8 mouse cellular contexts compared by ENCODE assay signal in genomic region chr3:127183998-127184753, GRCm38 (mm10).
DNase-seq lines count a peak whose midpoint lies in the region; ATAC-seq and TF ChIP-seq lines count a peak whose summit lies in the region.

No protein-coding gene starts in this region.

- no peaks in the 10 kb centered on the region for H3K79me2 ChIP-seq in MEL (ENCODE audit: control insufficient read depth, insufficient read depth, low read length, poor library complexity)

- no peak for TF ChIP-seq POLR2A in MEL (IDR thresholded peaks at IDR 0.05; ENCODE audit: control insufficient read depth in 1 of 2, insufficient read depth in 1 of 2, low read depth in 1 of 2, low read length in 2 of 2, poor library complexity in 1 of 2)

- H3K36me3 ChIP-seq in kidney, embryonic 14.5 days (ENCODE audit: control insufficient read depth, insufficient read depth, low read length): no peaks in the 10 kb centered on the region
- H3K36me3 ChIP-seq in MEL (ENCODE audit: control insufficient read depth in 1 of 2, insufficient read depth in 2 of 2, low read length in 2 of 2): peaks cover 0 to 3% of the 10 kb centered on the region in 2 experiments; a peak in 1 of 4 replicates
- H3K36me3 ChIP-seq in hindbrain, postnatal 0 days (ENCODE audit: insufficient read depth, low read length): no peaks in the 10 kb centered on the region

- H3K27ac ChIP-seq in kidney, embryonic 14.5 days (ENCODE audit: low read depth, low read length): no peak overlapping the region
- H3K27ac ChIP-seq in MEL (ENCODE audit: control insufficient read depth, low read depth, low read length): no peak overlapping the region
- peak overlapping the region; percentile 20 for H3K27ac ChIP-seq in hindbrain, postnatal 0 days

- TF ChIP-seq RAD21 in MEL (IDR thresholded peaks at IDR 0.05; ENCODE audit: low read depth, low read length): peak; percentile 71

- no peak overlapping the region for H3K9ac ChIP-seq in kidney, embryonic 14.5 days (ENCODE audit: low read depth, low read length)
- H3K9ac ChIP-seq in MEL (ENCODE audit: control insufficient read depth, low read depth, low read length, poor library complexity, severe bottlenecking): no peak overlapping the region
- no peak overlapping the region for H3K9ac ChIP-seq in hindbrain, postnatal 0 days (replicated peaks; ENCODE audit: low read length)

- H3K4me3 ChIP-seq in kidney, embryonic 14.5 days (ENCODE audit: low read length): no peak overlapping the region
- H3K4me3 ChIP-seq in MEL (ENCODE audit: control insufficient read depth in 1 of 2, insufficient read depth in 1 of 2, low read depth in 2 of 2, low read length in 2 of 2): no peak overlapping the region
- H3K4me3 ChIP-seq in hindbrain, postnatal 0 days (ENCODE audit: low read length): no peak overlapping the region

- 13% methylated on average over 5 of the region's 5 CpGs for WGBS in kidney, embryonic 14.5 days
- WGBS in hindbrain, postnatal 0 days: 15% methylated on average over 5 of the region's 5 CpGs

- H3K27me3 ChIP-seq in kidney, embryonic 14.5 days (ENCODE audit: control insufficient read depth, insufficient read depth, low read length): no peaks in the 10 kb centered on the region
- H3K27me3 ChIP-seq in MEL (ENCODE audit: control insufficient read depth in 1 of 2, insufficient read depth in 2 of 2, low read length in 2 of 2): no peaks in the 10 kb centered on the region
- H3K27me3 ChIP-seq in hindbrain, postnatal 0 days (ENCODE audit: insufficient read depth, low read length): no peaks in the 10 kb centered on the region

- H3K4me2 ChIP-seq in kidney, embryonic 14.5 days (replicated peaks; ENCODE audit: low read depth, low read length): no peak overlapping the region
- no peak overlapping the region for H3K4me2 ChIP-seq in hindbrain, postnatal 0 days (ENCODE audit: low read depth, low read length)

- ATAC-seq in kidney, embryonic 14.5 days (ENCODE audit: low FRiP score, low TSS enrichment): peak; percentile 24; the same call in 1 of the 2 replicates
- peak; percentile 75 for ATAC-seq in hindbrain, postnatal 0 days

- H3K9me3 ChIP-seq in kidney, embryonic 14.5 days (ENCODE audit: control insufficient read depth, low read length): no peaks in the 10 kb centered on the region
- no peaks in the 10 kb centered on the region for H3K9me3 ChIP-seq in MEL (replicated peaks; ENCODE audit: insufficient read depth, low read length)
- H3K9me3 ChIP-seq in hindbrain, postnatal 0 days (ENCODE audit: low read length): no peaks in the 10 kb centered on the region

- peak; percentile 74 to 84 (median 83) for TF ChIP-seq CTCF in MEL (IDR thresholded peaks at IDR 0.05 in 2 of 3, conservative IDR thresholded peaks at IDR 0.05 in 1 of 3; ENCODE audit: control insufficient read depth in 1 of 3, insufficient read depth in 1 of 3, low read depth in 2 of 3, low read length in 3 of 3, poor library complexity in 1 of 3, severe bottlenecking in 1 of 3)
- TF ChIP-seq CTCF in hindbrain, postnatal 0 days (IDR thresholded peaks at IDR 0.05; ENCODE audit: low read depth): peak; percentile 90

- H3K4me1 ChIP-seq in kidney, embryonic 14.5 days (ENCODE audit: control insufficient read depth, insufficient read depth, low read length): no peaks in the 10 kb centered on the region
- H3K4me1 ChIP-seq in MEL (ENCODE audit: control insufficient read depth in 1 of 2, insufficient read depth in 2 of 2, low read length in 2 of 2): no peaks in the 10 kb centered on the region
- no peaks in the 10 kb centered on the region for H3K4me1 ChIP-seq in hindbrain, postnatal 0 days (ENCODE audit: insufficient read depth, low read length)

- DNase-seq in kidney, adult 18-20 months: no peak
- peak; percentile 69 for DNase-seq in MEL (ENCODE audit: low read depth, low spot score)
- DNase-seq in cerebellum, adult 9-11 months: peak; percentile 73
- DNase-seq in hindbrain, postnatal 0 days (ENCODE audit: low spot score): peak; percentile 81
- DNase-seq in retina, embryonic 14.5 days (ENCODE audit: low spot score): peak; percentile 86
- no peak for DNase-seq in urinary bladder, adult 18-20 months (ENCODE audit: low spot score in 2 of 2)
- no peak for DNase-seq in gastrocnemius, postnatal 4 days (ENCODE audit: low spot score in 2 of 2)

- TF ChIP-seq EP300 in MEL (IDR thresholded peaks at IDR 0.05; ENCODE audit: low read depth in 1 of 2, low read length in 2 of 2): no peak

TF ChIP-seq in MEL, 35 proteins besides CTCF, POLR2A, EP300 and RAD21:
- TF ChIP-seq SMC3 (IDR thresholded peaks at IDR 0.05; ENCODE audit: low read depth, low read length) (peak; percentile 71), ZC3H11A (IDR thresholded peaks at IDR 0.05; ENCODE audit: low read depth, low read length) (peak; percentile 22; the same call in 1 of the 2 replicates), ZKSCAN1 (IDR thresholded peaks at IDR 0.05; ENCODE audit: low read depth, low read length) (no peak)

Comparison
In these comparisons a context has a peak if more than half of its experiments do, and no peak if none do; other contexts are left out.
1. DNase-seq: peak in MEL (single experiment), cerebellum, adult 9-11 months (single experiment), hindbrain, postnatal 0 days (single experiment) and retina, embryonic 14.5 days (single experiment); none in kidney, adult 18-20 months (single experiment), urinary bladder, adult 18-20 months (0 of 2) and gastrocnemius, postnatal 4 days (0 of 2).